Mouse (Mus musculus): ENCODE measurements around the gene Polr3gl. TPM values are rescaled to one million over a fixed set of nuclear protein-coding genes. Genes with fewer than 3 reads are reported as not detected.

The Polr3gl gene
- 35.8 and 44.3 TPM in 2 replicates for polyA plus RNA-seq (2016; fragmentation: Nextera tagmentation; extraction: Ambion mirVana)

GRCm38 (mm10) chr3:96593790-96594560 is at the start of gene Polr3gl:
Polr3gl (minus strand) TSS chr3:96594181.
- Histone ChIP-seq H3K4me1 (peaks cover 48% of the 10 kb centered on the region), H3K4me2 (replicated peaks) (peak within 1 kb of the TSS; percentile 84), H3K9ac (replicated peaks) (peak within 1 kb of the TSS; percentile 75), H3K27me3 (peaks cover 29% of the 10 kb centered on the region), H3K36me3 (no peaks in the 10 kb centered on the region), H3K27ac (replicated peaks) (peak within 1 kb of the TSS; percentile 82), H3K4me3 (peak within 1 kb of the TSS; percentile 68), H3K9me3 (no peaks in the 10 kb centered on the region)
- peak; percentile 84 for ATAC-seq (ENCODE audit: low FRiP score, low read depth)
- WGBS, result under 1% methylated on average over 36 of the region's 38 CpGs

GRCm38 (mm10) chr3:96639219-96639618 is 45.2 kb upstream of the Polr3gl start:
- no peak overlapping the region for H3K4me3 ChIP-seq
- H3K27ac ChIP-seq (replicated peaks), result no peak overlapping the region
- no peak overlapping the region for H3K4me2 ChIP-seq (replicated peaks)
- no peaks in the 10 kb centered on the region for H3K27me3 ChIP-seq
- 88% methylated on average over 1 of the region's 1 CpGs for WGBS
- ATAC-seq (ENCODE audit: low FRiP score, low read depth), result no peak
- peaks cover 19% of the 10 kb centered on the region for H3K4me1 ChIP-seq
- no peak overlapping the region for H3K9ac ChIP-seq (replicated peaks)
- no peaks in the 10 kb centered on the region for H3K9me3 ChIP-seq
- peaks cover 48% of the 10 kb centered on the region for H3K36me3 ChIP-seq

GRCm38 (mm10) chr3:96636448-96636847 is 42.5 kb upstream of the Polr3gl start:
- 69% methylated on average over 11 of the region's 11 CpGs for WGBS
- H3K4me1 ChIP-seq, result peaks cover 19% of the 10 kb centered on the region
- H3K27ac ChIP-seq (replicated peaks), result no peak overlapping the region
- peak overlapping the region; percentile 89 for H3K4me2 ChIP-seq (replicated peaks)
- H3K9ac ChIP-seq (replicated peaks), result peak overlapping the region; percentile 94; the same call in 1 of the 2 replicates
- ATAC-seq (ENCODE audit: low FRiP score, low read depth), result no peak
- no peaks in the 10 kb centered on the region for H3K9me3 ChIP-seq
- peaks cover 46% of the 10 kb centered on the region for H3K36me3 ChIP-seq
- peak overlapping the region; percentile 92 for H3K4me3 ChIP-seq
- H3K27me3 ChIP-seq, result no peaks in the 10 kb centered on the region

- Histone ChIP-seq H3K9ac (replicated peaks) (peak overlapping the region; percentile 94), H3K36me3 (peaks cover 44% of the 10 kb centered on the region), H3K27me3 (no peaks in the 10 kb centered on the region), H3K9me3 (no peaks in the 10 kb centered on the region), H3K4me3 (peak overlapping the region; percentile 92), H3K4me1 (peaks cover 24% of the 10 kb centered on the region), H3K4me2 (replicated peaks) (peak overlapping the region; percentile 89), H3K27ac (replicated peaks) (peak overlapping the region; percentile 87)
- no peak; the same call in 1 of the 2 replicates for ATAC-seq (ENCODE audit: low FRiP score, low read depth)
- 10% methylated on average over 15 of the region's 15 CpGs for whole genome bisulfite sequencing
These were observed 41.9 kb upstream of the Polr3gl start for GRCm38 (mm10) chr3:96635906-96636305.

GRCm38 (mm10) chr3:96634928-96635879 is 41.2 kb upstream of the Polr3gl start, which contains the start of the genes Pex11b and Gm42957:
Pex11b (plus strand) TSS chr3:96635376.
Gm42957 (plus strand) TSS chr3:96635474.
- Histone ChIP-seq H3K27me3 (no peaks in the 10 kb centered on the region), H3K27ac (replicated peaks) (peak within 1 kb of the TSS; percentile 87), H3K9ac (replicated peaks) (peak within 1 kb of the TSS; percentile 94), H3K4me3 (peak within 1 kb of the TSS; percentile 92), H3K4me2 (replicated peaks) (peak within 1 kb of the TSS; percentile 89), H3K36me3 (peaks cover 42% of the 10 kb centered on the region), H3K9me3 (no peaks in the 10 kb centered on the region), H3K4me1 (peaks cover 28% of the 10 kb centered on the region)
- peak; percentile 85 for ATAC-seq (ENCODE audit: low FRiP score, low read depth)
- WGBS, result 2% methylated on average over 60 of the region's 60 CpGs

GRCm38 (mm10) chr3:96634015-96634414 is 40.0 kb upstream of the Polr3gl start:
- H3K4me2 ChIP-seq (replicated peaks), result no peak overlapping the region
- H3K27me3 ChIP-seq, result no peaks in the 10 kb centered on the region
- no peaks in the 10 kb centered on the region for H3K9me3 ChIP-seq
- no peak overlapping the region for H3K9ac ChIP-seq (replicated peaks)
- 74% methylated on average over 1 of the region's 1 CpGs for WGBS
- peaks cover 32% of the 10 kb centered on the region for H3K36me3 ChIP-seq
- no peak overlapping the region for H3K27ac ChIP-seq (replicated peaks)
- no peak overlapping the region for H3K4me3 ChIP-seq
- no peak for ATAC-seq (ENCODE audit: low FRiP score, low read depth)
- peaks cover 31% of the 10 kb centered on the region for H3K4me1 ChIP-seq

- ATAC-seq (ENCODE audit: low FRiP score, low read depth), result no peak
- H3K27ac ChIP-seq (replicated peaks), result no peak overlapping the region
- H3K4me2 ChIP-seq (replicated peaks), result no peak overlapping the region
- no peak overlapping the region for H3K9ac ChIP-seq (replicated peaks)
- no peak overlapping the region for H3K4me3 ChIP-seq
- no peaks in the 10 kb centered on the region for H3K9me3 ChIP-seq
- H3K27me3 ChIP-seq, result no peaks in the 10 kb centered on the region
- peaks cover 32% of the 10 kb centered on the region for H3K4me1 ChIP-seq
- H3K36me3 ChIP-seq, result peaks cover 20% of the 10 kb centered on the region
These were observed 38.1 kb upstream of the Polr3gl start for GRCm38 (mm10) chr3:96632058-96632457.

GRCm38 (mm10) chr3:96629729-96630600 is 36.0 kb upstream of the Polr3gl start, which contains the start of gene Rbm8a:
Rbm8a (plus strand) TSS chr3:96629933.
- ATAC-seq (ENCODE audit: low FRiP score, low read depth), result peak; percentile 92
- Histone ChIP-seq H3K4me3 (peak within 1 kb of the TSS; percentile 71), H3K4me1 (peaks cover 18% of the 10 kb centered on the region), H3K9ac (replicated peaks) (peak within 1 kb of the TSS; percentile 76), H3K27ac (replicated peaks) (peak within 1 kb of the TSS; percentile 72; the same call in 1 of the 2 replicates), H3K9me3 (no peaks in the 10 kb centered on the region), H3K36me3 (peaks cover 27% of the 10 kb centered on the region), H3K4me2 (replicated peaks) (peak within 1 kb of the TSS; percentile 85), H3K27me3 (no peaks in the 10 kb centered on the region)
- under 1% methylated on average over 48 of the region's 48 CpGs for WGBS

- Histone ChIP-seq H3K4me1 (no peaks in the 10 kb centered on the region), H3K9ac (replicated peaks) (no peak overlapping the region), H3K36me3 (peaks cover 59% of the 10 kb centered on the region), H3K9me3 (no peaks in the 10 kb centered on the region), H3K27ac (replicated peaks) (no peak overlapping the region), H3K4me3 (no peak overlapping the region), H3K27me3 (no peaks in the 10 kb centered on the region), H3K4me2 (replicated peaks) (no peak overlapping the region)
- 95% methylated on average over 4 of the region's 4 CpGs for WGBS
- ATAC-seq (ENCODE audit: low FRiP score, low read depth), result no peak
These were observed 29.2 kb upstream of the Polr3gl start for GRCm38 (mm10) chr3:96623201-96623600.

- Histone ChIP-seq H3K36me3 (peaks cover 72% of the 10 kb centered on the region), H3K9me3 (no peaks in the 10 kb centered on the region), H3K27me3 (no peaks in the 10 kb centered on the region), H3K9ac (replicated peaks) (no peak overlapping the region), H3K4me3 (no peak overlapping the region), H3K27ac (replicated peaks) (no peak overlapping the region), H3K4me2 (replicated peaks) (no peak overlapping the region), H3K4me1 (no peaks in the 10 kb centered on the region)
- no peak for ATAC-seq (ENCODE audit: low FRiP score, low read depth)
- WGBS, result 94% methylated on average over 3 of the region's 3 CpGs
These were observed 24.0 kb upstream of the Polr3gl start for GRCm38 (mm10) chr3:96617941-96618340.

GRCm38 (mm10) chr3:96606618-96607017 is 12.6 kb upstream of the Polr3gl start:
- 90% methylated on average over 4 of the region's 4 CpGs for WGBS

More at GRCm38 (mm10) chr3:96606618-96607017, 12.6 kb upstream of the Polr3gl start:
- H3K4me3 ChIP-seq, result no peak overlapping the region
- no peak overlapping the region for H3K4me2 ChIP-seq (replicated peaks)
- ATAC-seq (ENCODE audit: low FRiP score, low read depth), result no peak
- H3K9me3 ChIP-seq, result no peaks in the 10 kb centered on the region
- H3K27ac ChIP-seq (replicated peaks), result no peak overlapping the region
- no peaks in the 10 kb centered on the region for H3K27me3 ChIP-seq
- H3K4me1 ChIP-seq, result peaks cover 33% of the 10 kb centered on the region
- H3K36me3 ChIP-seq, result peaks cover 7% of the 10 kb centered on the region
- H3K9ac ChIP-seq (replicated peaks), result no peak overlapping the region

Data from midbrain, embryonic 12.5 days (tissue).